28 mouse cellular contexts compared by ENCODE assay signal in genomic region chr8:87513350-87513749, GRCm38 (mm10). TPM values are rescaled to one million over a fixed set of nuclear protein-coding genes. Genes with fewer than 3 reads are reported as not detected.
"Had no signal": no experiment of that assay in that cellular context is flagged by ENCODE, and none has a peak within 500 bp of the region (broad histone marks: within the 10 kb centered on the region; RNA-seq: fewer than 3 reads in every experiment).

No protein-coding gene starts in this region.

- H3K27ac ChIP-seq: kidney, embryonic 15.5 days; limb, embryonic 12.5 days; limb, embryonic 15.5 days; liver, embryonic 14.5 days; macrophage; midbrain, embryonic 12.5 days; midbrain, embryonic 15.5 days; neural tube, embryonic 13.5 days; stomach, postnatal 0 days had no signal

- ATAC-seq: liver, postnatal 0 days; lung, postnatal 0 days; midbrain, embryonic 15.5 days had no signal

- H3K4me3 ChIP-seq: kidney, embryonic 15.5 days; limb, embryonic 12.5 days; limb, embryonic 15.5 days; midbrain, embryonic 12.5 days; midbrain, embryonic 15.5 days; neural tube, embryonic 13.5 days had no signal

- DNase-seq: kidney, adult 11 months; kidney, adult 8-10 months; kidney, postnatal 10 days; kidney, postnatal 36 days; left cerebral cortex, postnatal 4 days; liver, postnatal 0 days; lung, embryonic 14.5 days; thymus, postnatal 36 days had no signal

RNA-seq across cellular contexts. Expression of gene Cbln1, which starts 40.9 kb away (rescaled TPM):
- total RNA-seq: neutrophil, adult 5-6 weeks had no signal
- polyA plus RNA-seq: kidney, embryonic 15.5 days; liver, postnatal 0 days; lung, embryonic 14.5 days; lung, postnatal 0 days; macrophage had no signal

RNA-seq across cellular contexts. Expression of gene 4933402J07Rik, which starts 50.3 kb away (rescaled TPM):
- total RNA-seq: layer of hippocampus, postnatal 25 days; left cerebral cortex, adult 8-10 months; left cerebral cortex, postnatal 14 days; left cerebral cortex, postnatal 4 days; megakaryocyte, adult 5-6 weeks; neutrophil, adult 5-6 weeks had no signal
- polyA plus RNA-seq: kidney, embryonic 15.5 days; limb, embryonic 12.5 days; limb, embryonic 15.5 days; liver, embryonic 11.5 days; liver, embryonic 14.5 days; liver, postnatal 0 days; lung, embryonic 14.5 days; lung, postnatal 0 days; macrophage; midbrain, embryonic 12.5 days; midbrain, embryonic 15.5 days; neural tube, embryonic 13.5 days; small intestine, adult 2 months; spleen, adult 2 months; stomach, embryonic 14.5 days; stomach, postnatal 0 days; urinary bladder, adult 2 months had no signal
